Mouse (Mus musculus) neural tube, embryonic 15.5 days (tissue): ENCODE data around the gene Nsmce1. TPM values are rescaled to one million over a fixed set of nuclear protein-coding genes. Genes with fewer than 3 reads are reported as not detected.

ENCODE experiments used
- ATAC-seq: fragments of 200-750 bp; cut with Nextera tagmentation; 2 replicates; pipeline ENCODE4 v1.8.0; 2017; ENCODE audit warnings: mild to moderate bottlenecking, moderate TSS enrichment, moderate library complexity; ENCODE audit not compliant: low FRiP score
- H3K27ac ChIP-seq: fragments of 300-500 bp; sonication (generic); replicated peaks from 2 replicates; pipeline ENCODE4 v1.5.1; 2015; ENCODE audit warnings: mild to moderate bottlenecking, inconsistent platforms
- H3K27me3 ChIP-seq: fragments of 300-500 bp; sonication (generic); replicated peaks from 2 replicates; pipeline ENCODE4 v1.6.1; 2015; ENCODE audit warnings: inconsistent platforms
- H3K36me3 ChIP-seq: fragments of 300-500 bp; sonication (generic); 2 replicates; pipeline ENCODE4 v1.6.1; 2015; ENCODE audit warnings: inconsistent platforms
- H3K4me1 ChIP-seq: fragments of 300-500 bp; sonication (generic); 2 replicates; pipeline ENCODE4 v1.6.1; 2015; ENCODE audit warnings: inconsistent platforms
- H3K4me2 ChIP-seq: fragments of 300-500 bp; sonication (generic); 2 replicates; pipeline ENCODE4 v1.6.1; 2015; ENCODE audit warnings: inconsistent platforms, mild to moderate bottlenecking, moderate library complexity
- H3K4me3 ChIP-seq: fragments of 300-500 bp; sonication (generic); replicated peaks from 2 replicates; pipeline ENCODE4 v1.5.1; 2015; ENCODE audit warnings: mild to moderate bottlenecking, inconsistent platforms
- H3K9ac ChIP-seq: fragments of 300-500 bp; sonication (generic); replicated peaks from 2 replicates; pipeline ENCODE4 v1.6.1; 2015; ENCODE audit warnings: mild to moderate bottlenecking, inconsistent platforms
- H3K9me3 ChIP-seq: fragments of 300-500 bp; sonication (generic); replicated peaks from 2 replicates; pipeline ENCODE4 v1.6.1; 2016; ENCODE audit warnings: inconsistent platforms
- WGBS: fragments of 180-500 bp; shearing (Covaris S2); methylation state at CpG from one replicate; pipeline ENCODE4 v1.1.7; 2015; ENCODE audit warnings: mixed read lengths; 5-methylcytosine and 5-hydroxymethylcytosine counted together
- polyA plus RNA-seq: library from polyadenylated mRNA; unstranded; fragments of >200 nt; fragmentation: Nextera tagmentation; extraction: Ambion mirVana; gene quantifications from 2 replicates; pipeline ENCODE4 v1.2.1, GENCODE M21; 2015

The Nsmce1 gene
- polyA plus RNA-seq, result 87.8 and 90.3 TPM in 2 replicates

DNA sequence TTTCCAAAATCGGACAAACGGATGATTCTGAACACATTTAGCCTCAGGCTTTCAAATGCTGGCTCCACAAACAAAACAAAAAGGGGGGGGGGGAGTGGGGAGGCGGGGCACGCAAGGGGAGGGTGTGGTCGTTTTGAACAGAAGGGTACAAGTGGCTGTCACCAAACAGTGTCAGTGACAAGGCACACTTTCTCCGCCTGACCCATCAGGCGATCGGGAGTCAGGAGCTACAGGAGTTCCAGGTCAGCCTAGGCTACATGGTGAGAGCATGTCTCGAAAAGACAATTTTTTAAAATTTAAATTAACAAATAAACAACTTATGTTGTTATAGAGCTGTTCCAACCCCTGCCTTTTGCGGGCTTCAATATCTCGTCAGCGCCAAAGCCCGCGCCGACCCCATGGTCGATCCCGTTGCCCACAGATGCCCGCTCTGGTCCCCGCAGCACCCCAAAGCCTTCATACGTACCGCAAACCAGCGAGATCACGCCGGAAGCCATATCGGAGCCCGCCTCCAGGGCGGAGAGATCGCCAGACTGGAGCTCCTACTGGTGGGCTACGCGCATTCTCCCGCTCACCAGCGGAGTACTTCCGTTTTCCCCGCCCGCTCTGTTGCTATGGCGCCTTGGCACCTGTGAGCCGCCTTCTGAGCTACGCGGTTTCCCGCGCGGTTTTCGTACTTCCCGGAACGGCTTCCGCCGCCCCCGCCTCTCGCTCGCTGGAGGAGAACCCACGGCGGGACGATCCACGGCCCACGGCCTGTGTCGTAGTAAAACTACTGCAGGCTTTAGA lies at the start of gene Nsmce1:
Gene Nsmce1, minus strand, starts transcription at position 650 of the 789 bp plus-strand sequence.
- H3K4me3 ChIP-seq, result peak within 1 kb of the TSS; percentile 67
- peaks cover 26% of the 10 kb centered on the region for H3K4me1 ChIP-seq
- H3K27me3 ChIP-seq, result no peaks in the 10 kb centered on the region
- peak within 1 kb of the TSS; percentile 94 for H3K27ac ChIP-seq
- ATAC-seq, result peak; percentile 98
- H3K9me3 ChIP-seq, result no peaks in the 10 kb centered on the region
- peak within 1 kb of the TSS; percentile 74 for H3K9ac ChIP-seq
- WGBS, result under 1% methylated on average over 55 of the region's 56 CpGs
- H3K36me3 ChIP-seq, result peaks cover 2% of the 10 kb centered on the region; the same call in 1 of the 2 replicates
- H3K4me2 ChIP-seq, result peak within 1 kb of the TSS; percentile 70

DNA sequence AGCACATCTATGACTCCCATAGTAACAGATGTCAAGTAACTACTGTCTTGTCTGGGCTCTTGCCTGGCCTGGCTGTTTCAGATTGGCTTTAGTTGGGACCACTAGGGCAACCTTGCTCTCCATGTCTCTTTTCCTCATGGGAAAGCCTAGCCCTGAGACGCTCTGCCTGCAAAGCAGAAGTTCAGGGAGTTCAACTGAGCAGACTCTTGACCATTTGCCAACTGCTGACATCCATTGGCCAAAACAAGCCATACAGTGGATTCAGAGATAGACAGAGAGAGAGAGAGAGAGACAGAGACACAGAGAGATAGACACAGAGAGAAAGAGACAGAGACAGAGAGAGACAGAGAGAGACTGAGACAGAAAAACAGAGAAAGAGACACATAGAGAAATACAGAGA lies 49.6 kb upstream of the Nsmce1 start:
- 96% methylated on average over 1 of the region's 1 CpGs for WGBS
- no peak for ATAC-seq
- no peaks in the 10 kb centered on the region for H3K9me3 ChIP-seq
- H3K36me3 ChIP-seq, result no peaks in the 10 kb centered on the region
- no peak overlapping the region for H3K9ac ChIP-seq
- no peak overlapping the region for H3K4me2 ChIP-seq
- no peak overlapping the region for H3K27ac ChIP-seq
- H3K4me1 ChIP-seq, result no peaks in the 10 kb centered on the region
- H3K27me3 ChIP-seq, result no peaks in the 10 kb centered on the region
- no peak overlapping the region for H3K4me3 ChIP-seq

DNA sequence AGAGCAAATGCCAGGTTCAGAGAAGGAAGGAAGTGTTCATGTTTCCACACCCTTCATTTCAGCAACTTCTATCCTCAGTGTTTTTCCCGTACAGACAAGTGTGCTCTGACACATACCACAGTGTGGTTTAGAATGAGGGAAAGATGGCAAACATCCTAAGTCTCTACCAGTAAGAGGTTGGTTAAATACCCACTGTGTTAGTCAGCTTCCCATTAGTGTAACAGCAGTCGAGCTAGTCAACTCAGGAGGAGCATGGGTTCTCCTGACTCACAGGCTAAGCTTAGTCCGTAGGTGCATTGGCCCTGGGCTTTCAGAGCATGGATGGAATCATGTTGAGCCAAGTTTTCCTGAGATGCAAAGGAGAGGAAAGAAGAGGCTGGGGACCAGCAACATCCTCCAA lies 48.0 kb upstream of the Nsmce1 start:
- no peak overlapping the region for H3K27ac ChIP-seq
- H3K9ac ChIP-seq, result no peak overlapping the region
- WGBS, result 90% methylated on average over 3 of the region's 3 CpGs

DNA sequence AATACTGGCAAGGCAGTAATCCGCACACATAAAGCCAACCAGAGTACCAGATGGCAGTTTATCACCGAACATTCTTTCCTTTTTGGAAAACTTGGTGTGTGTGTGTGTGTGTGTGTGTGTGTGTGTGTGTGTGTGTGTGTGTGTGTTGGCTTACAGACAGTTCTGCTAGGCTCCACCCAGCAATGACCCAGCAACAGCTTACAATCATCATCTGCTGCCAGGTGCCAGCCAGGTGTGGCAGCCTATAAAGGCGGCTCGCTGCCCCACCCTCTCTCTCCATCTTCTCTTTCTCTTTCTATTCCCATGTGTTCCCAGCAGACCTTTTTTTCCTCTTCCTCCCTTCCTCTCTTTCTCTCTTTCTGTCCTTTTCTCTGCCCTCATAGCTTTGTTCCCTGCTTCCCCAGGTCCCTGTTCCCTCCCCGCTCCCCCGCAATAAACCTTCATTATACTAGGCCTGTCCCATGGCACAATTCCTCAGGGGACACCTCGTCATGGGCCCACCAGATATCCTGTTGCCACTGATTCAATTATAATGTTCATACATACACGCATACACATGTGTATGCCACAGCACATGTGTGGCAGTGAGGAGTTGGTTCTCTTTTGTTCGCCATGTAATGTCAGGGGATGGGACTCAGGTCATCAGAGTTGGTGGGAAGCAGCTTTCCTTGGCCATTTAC lies 36.6 kb upstream of the Nsmce1 start:
- no peak overlapping the region for H3K27ac ChIP-seq
- H3K4me2 ChIP-seq, result no peak overlapping the region
- H3K9me3 ChIP-seq, result no peaks in the 10 kb centered on the region
- H3K9ac ChIP-seq, result no peak overlapping the region
- H3K27me3 ChIP-seq, result no peaks in the 10 kb centered on the region
- H3K36me3 ChIP-seq, result no peaks in the 10 kb centered on the region
- WGBS, result 88% methylated on average over 9 of the region's 9 CpGs
- ATAC-seq, result no peak
- no peaks in the 10 kb centered on the region for H3K4me1 ChIP-seq
- no peak overlapping the region for H3K4me3 ChIP-seq

More for the DNA sequence above, 48.0 kb upstream of the Nsmce1 start:
- no peak overlapping the region for H3K4me3 ChIP-seq
- H3K4me2 ChIP-seq, result no peak overlapping the region
- H3K4me1 ChIP-seq, result no peaks in the 10 kb centered on the region
- no peaks in the 10 kb centered on the region for H3K27me3 ChIP-seq
- H3K9me3 ChIP-seq, result no peaks in the 10 kb centered on the region
- ATAC-seq, result no peak
- no peaks in the 10 kb centered on the region for H3K36me3 ChIP-seq

DNA sequence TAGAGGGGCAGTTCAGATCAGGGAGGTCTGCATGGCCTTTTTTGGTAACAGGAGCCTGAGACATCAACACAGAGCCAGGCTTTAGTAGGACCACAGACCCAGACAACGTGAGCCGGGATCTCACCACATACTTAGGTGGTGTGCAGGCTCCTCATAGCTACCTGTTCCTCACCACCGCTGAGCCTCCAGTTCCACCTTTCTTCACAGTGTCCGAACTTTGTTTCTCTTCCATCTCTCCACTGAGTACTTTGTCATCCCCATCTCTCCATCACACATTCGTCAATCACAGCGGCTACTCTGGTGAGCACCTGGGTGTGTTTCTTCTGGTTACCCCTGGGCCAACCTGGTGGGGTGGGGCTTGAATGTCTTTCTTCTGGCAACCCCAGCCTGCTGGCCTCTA lies 35.8 kb upstream of the Nsmce1 start:
- no peak overlapping the region for H3K9ac ChIP-seq
- no peak for ATAC-seq

DNA sequence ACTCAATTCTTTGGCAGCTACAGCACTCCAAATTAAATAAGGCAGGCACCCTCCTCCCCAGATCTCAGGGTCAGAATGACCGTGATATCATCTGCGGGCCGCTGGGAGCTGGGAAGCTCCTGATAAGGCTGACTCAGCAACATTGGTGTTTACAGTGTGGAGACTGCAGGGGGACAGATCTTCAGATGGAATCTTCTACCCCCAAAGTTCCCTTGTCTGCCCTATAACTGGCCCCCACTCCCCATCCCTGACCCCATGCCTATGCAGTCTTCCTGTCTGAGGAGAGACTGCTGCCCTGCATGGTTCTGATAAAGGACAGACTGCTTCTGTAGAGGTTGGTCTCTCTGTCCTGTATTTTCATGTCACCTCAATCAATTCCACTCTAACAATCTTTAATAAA lies 31.7 kb upstream of the Nsmce1 start:
- ATAC-seq, result no peak
- WGBS, result 78% methylated on average over 3 of the region's 3 CpGs
- H3K27ac ChIP-seq, result no peak overlapping the region

More for the DNA sequence above, 35.8 kb upstream of the Nsmce1 start:
- Histone ChIP-seq H3K9me3 (no peaks in the 10 kb centered on the region), H3K27me3 (no peaks in the 10 kb centered on the region), H3K4me2 (no peak overlapping the region), H3K27ac (no peak overlapping the region), H3K4me1 (no peaks in the 10 kb centered on the region), H3K36me3 (no peaks in the 10 kb centered on the region), H3K4me3 (no peak overlapping the region)
- 91% methylated on average over 6 of the region's 6 CpGs for WGBS

DNA sequence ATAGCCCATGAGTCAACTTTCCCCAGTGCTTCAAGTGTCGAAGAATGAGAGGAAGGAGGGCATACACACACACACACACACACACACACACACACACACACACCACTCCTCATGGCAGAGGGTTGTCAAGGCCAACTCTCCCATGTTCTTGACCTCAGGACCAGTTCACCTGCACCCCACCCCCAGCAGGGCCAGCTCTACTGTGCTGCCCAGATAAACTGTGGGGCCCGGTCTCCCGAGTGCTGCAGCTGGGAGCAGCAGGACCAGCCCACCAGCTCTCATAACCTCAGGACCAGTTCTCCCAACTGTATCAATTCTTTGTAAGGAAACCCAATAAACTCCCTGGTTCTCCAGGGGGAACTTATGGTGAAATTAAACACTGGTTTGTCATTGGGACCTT lies 28.3 kb upstream of the Nsmce1 start:
- ATAC-seq, result no peak
- WGBS, result 93% methylated on average over 3 of the region's 3 CpGs
- Histone ChIP-seq H3K36me3 (no peaks in the 10 kb centered on the region), H3K27ac (no peak overlapping the region), H3K9ac (no peak overlapping the region), H3K9me3 (no peaks in the 10 kb centered on the region), H3K27me3 (no peaks in the 10 kb centered on the region), H3K4me1 (no peaks in the 10 kb centered on the region), H3K4me3 (no peak overlapping the region), H3K4me2 (no peak overlapping the region)

More for the DNA sequence above, 31.7 kb upstream of the Nsmce1 start:
- Histone ChIP-seq H3K4me1 (no peaks in the 10 kb centered on the region), H3K27me3 (no peaks in the 10 kb centered on the region), H3K4me2 (no peak overlapping the region), H3K9me3 (no peaks in the 10 kb centered on the region), H3K4me3 (no peak overlapping the region), H3K9ac (no peak overlapping the region), H3K36me3 (no peaks in the 10 kb centered on the region)

DNA sequence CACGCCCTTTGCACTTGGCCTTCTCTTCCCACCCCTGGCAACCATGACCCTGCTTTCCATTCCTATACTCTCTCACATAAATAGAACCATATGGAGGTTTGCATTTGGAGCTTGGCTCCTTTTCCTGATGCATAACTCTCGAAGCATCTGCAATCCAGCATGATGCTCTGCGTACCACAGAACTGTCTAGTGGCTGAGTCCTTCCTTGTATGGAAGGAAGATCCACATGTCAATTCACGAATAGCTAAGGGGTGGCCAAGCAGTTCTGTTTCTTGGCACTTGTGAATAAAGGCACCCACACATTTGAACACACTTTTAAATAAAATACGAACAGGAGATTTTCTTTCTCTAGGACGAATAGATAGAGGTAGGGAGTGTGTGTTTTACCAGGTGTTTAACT lies 26.1 kb upstream of the Nsmce1 start:
- H3K36me3 ChIP-seq, result no peaks in the 10 kb centered on the region
- 83% methylated on average over 6 of the region's 6 CpGs for WGBS
- no peaks in the 10 kb centered on the region for H3K4me1 ChIP-seq
- H3K9ac ChIP-seq, result no peak overlapping the region
- H3K4me3 ChIP-seq, result no peak overlapping the region
- H3K27me3 ChIP-seq, result no peaks in the 10 kb centered on the region
- no peaks in the 10 kb centered on the region for H3K9me3 ChIP-seq
- no peak overlapping the region for H3K27ac ChIP-seq
- ATAC-seq, result no peak
- H3K4me2 ChIP-seq, result no peak overlapping the region

DNA sequence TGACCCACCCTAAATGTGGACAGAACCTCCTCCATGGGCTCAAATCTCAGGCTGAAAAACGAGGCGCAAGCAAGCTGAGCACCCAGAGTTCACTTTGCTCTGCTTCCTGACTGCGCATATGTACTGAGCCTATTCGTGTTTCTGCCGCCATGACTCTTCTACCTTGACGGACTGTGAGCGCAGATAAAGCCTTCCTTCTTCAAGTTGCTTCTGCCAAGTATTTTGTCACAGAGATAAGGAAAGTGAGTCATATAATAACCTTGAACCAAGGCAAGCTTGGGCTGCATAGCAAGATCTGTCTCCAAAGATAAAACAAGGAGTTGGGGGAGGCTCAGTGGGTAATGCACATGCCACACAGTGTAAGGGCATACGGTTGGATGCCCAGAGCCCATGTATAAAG lies 25.3 kb upstream of the Nsmce1 start:
- Histone ChIP-seq H3K4me2 (no peak overlapping the region), H3K27me3 (no peaks in the 10 kb centered on the region), H3K27ac (no peak overlapping the region), H3K9ac (no peak overlapping the region), H3K36me3 (no peaks in the 10 kb centered on the region), H3K9me3 (no peaks in the 10 kb centered on the region), H3K4me1 (no peaks in the 10 kb centered on the region), H3K4me3 (no peak overlapping the region)
- WGBS, result 89% methylated on average over 8 of the region's 8 CpGs
- ATAC-seq, result no peak

DNA sequence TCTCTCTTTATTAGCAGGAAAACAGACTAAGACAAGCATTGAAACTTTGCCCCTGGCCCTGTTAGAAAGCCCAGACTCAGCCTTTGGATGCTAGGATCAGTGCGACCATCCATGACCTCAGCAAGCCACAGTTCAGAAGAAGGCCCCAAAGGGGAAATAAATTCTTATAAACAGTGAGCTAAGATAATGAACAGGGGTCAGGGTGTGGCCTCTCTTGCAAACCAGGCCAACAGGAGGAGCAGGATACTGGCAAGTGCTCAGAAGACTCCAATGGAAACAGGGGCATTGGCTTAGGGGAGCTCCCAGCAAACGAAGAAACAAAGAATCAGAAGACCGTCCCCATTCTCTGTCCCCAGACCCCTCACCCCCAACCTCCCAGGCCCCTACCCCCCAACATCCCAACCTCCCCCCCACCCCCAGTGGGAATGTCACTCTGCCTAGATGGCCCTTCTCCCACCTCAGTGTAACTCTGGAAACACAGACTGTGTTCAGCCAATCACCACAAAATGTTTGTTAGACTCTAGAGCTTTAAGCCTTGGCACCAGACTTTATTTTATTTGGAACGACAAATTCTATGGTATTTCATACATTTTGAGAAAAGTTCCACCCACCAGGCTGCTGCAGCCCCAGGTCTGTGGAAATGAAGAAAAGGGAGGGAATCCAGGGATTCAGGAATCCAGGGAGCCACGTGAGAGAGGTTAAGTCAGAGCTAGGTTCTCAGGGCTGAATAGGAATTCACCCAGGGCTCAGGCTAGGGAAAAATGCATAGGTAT lies 23.9 kb upstream of the Nsmce1 start:
- no peak for ATAC-seq
- H3K36me3 ChIP-seq, result no peaks in the 10 kb centered on the region
- H3K4me3 ChIP-seq, result no peak overlapping the region
- no peak overlapping the region for H3K9ac ChIP-seq
- H3K4me2 ChIP-seq, result no peak overlapping the region
- WGBS, result 81% methylated on average over 5 of the region's 5 CpGs
- H3K4me1 ChIP-seq, result no peaks in the 10 kb centered on the region
- H3K27ac ChIP-seq, result no peak overlapping the region
- H3K9me3 ChIP-seq, result no peaks in the 10 kb centered on the region
- no peaks in the 10 kb centered on the region for H3K27me3 ChIP-seq

DNA sequence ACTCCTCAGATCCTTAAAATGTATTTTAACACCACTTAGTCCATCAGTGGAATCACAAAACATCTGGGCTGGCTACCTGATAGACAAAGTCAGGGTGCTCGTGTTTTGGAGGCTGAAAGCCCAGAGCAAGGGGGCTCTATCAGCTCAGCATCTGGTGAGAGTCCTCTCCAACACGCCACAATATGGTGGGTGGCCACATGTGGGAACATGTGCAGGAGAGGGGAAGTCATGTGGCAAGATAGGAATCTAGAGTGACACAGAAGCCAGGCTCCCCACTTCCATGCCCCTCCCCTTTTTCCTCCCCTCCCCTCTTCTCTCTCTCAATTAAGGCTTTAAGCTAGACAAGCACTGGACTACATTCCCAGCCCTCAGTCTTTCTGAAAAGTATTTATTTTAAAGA lies 20.5 kb upstream of the Nsmce1 start:
- Histone ChIP-seq H3K4me1 (no peaks in the 10 kb centered on the region), H3K27me3 (no peaks in the 10 kb centered on the region), H3K4me2 (no peak overlapping the region), H3K4me3 (no peak overlapping the region), H3K36me3 (no peaks in the 10 kb centered on the region), H3K9me3 (no peaks in the 10 kb centered on the region), H3K27ac (no peak overlapping the region), H3K9ac (no peak overlapping the region)
- 80% methylated on average over 2 of the region's 2 CpGs for whole genome bisulfite sequencing
- ATAC-seq, result no peak
